Mouse (Mus musculus): Measurements from ENCODE around the gene Plekhm2.

Plekhm2 gene

GRCm38 (mm10) chr4:141672325-141672724 lies 7.6 kb upstream of the Plekhm2 start:
- ChIA-PET CTCF (interaction anchor here (0.5 to 3.6 kb wide), 12 partner anchors 9 to 261 kb away, joined by 3 to 18 read pairs (median 3); no protein-coding TSS in a partner anchor), POLR2A (interaction anchor here (0.6 to 9.2 kb wide), 45 partner anchors 9 to 385 kb away, joined by 3 to 102 read pairs (median 4); partner anchors contain the start of genes Ddi2 (in 2 of the 4), Rsc1a1 (in 2 of the 4), Tmem82 (in 2 of the 4) and Casp9 (in 1 of the 4))

DNA sequence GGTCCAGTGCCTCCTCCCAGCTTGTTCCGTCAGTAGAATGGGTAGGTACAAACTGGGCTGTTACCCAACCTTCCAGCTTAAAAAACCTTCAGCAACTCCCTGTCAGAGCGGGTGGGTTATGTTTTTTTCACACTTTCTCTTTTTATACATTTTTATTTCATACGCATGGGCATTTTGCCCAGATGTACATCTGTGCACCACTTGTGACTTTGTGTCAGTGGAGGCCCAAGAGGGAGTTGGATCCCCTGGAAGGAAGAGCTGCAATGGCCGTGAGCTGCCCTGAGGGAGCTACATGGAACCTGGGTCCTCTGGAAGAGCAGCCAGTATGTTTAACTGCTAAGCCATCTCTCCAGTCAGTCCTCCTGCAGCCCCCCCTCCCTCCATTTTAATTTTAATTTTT lies 6.7 kb upstream of the Plekhm2 start:
- ChIA-PET POLR2A (interaction anchor here in 3 of 4 experiments (0.7 to 9.2 kb wide), 25 partner anchors 8 to 246 kb away, joined by 3 to 102 read pairs (median 4); partner anchors contain the start of genes Casp9 (in 1 of the 3), Rsc1a1 (in 1 of the 3), Slc25a34 (in 1 of the 3) and Tmem82 (in 1 of the 3)), CTCF (interaction anchor here (0.6 to 3.6 kb wide), 5 partner anchors 10 to 1208 kb away, joined by 3 to 18 read pairs (median 5); no protein-coding TSS in a partner anchor)

DNA sequence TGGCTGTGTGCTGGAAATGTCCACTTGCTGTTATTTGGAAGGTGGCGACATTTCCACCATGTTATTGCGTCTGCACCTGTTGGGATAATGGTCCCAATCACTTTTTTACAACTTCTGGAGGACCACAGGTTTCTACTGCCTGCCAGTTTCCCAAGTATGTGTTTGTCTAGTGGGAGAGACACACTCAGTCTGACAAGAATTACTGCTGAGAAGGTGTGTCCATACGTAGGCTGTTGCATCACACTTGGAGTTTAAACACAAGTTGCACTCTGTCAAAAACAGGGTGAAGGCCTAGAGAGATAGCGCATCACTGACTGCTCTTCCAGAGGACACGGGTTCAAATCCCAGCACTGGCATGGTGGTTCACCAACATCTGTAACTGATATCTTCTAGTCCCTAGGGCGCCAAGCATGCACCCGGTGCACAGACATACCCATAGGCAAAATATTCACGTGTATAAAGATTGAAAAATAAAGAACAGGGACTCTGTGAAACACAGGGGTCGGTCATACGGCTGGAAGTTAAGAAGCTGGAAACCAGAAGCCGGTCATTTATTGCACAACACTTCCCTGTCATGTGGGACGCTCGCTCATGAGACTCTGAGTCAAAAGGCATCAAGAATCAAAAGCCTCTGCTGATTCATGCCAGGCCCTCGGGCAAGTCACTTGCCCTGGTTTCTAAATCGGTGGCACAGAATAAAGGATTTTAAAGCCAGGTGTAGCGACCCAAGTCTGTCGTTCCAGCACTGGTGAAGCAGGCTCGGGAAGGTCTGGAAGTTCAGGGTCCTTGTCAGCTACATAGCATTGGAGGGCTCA lies 5.4 kb upstream of the Plekhm2 start:
- ChIA-PET POLR2A (interaction anchor here (0.5 to 9.2 kb wide), 16 partner anchors 7 to 105 kb away, joined by 3 to 102 read pairs (median 5); partner anchors contain the start of gene Rsc1a1 (in 1 of the 4)), CTCF (interaction anchor here in 2 of 4 experiments (0.6 to 0.8 kb wide), 2 partner anchors 11 to 12 kb away, joined by 3 to 16 read pairs; no protein-coding TSS in a partner anchor)

DNA sequence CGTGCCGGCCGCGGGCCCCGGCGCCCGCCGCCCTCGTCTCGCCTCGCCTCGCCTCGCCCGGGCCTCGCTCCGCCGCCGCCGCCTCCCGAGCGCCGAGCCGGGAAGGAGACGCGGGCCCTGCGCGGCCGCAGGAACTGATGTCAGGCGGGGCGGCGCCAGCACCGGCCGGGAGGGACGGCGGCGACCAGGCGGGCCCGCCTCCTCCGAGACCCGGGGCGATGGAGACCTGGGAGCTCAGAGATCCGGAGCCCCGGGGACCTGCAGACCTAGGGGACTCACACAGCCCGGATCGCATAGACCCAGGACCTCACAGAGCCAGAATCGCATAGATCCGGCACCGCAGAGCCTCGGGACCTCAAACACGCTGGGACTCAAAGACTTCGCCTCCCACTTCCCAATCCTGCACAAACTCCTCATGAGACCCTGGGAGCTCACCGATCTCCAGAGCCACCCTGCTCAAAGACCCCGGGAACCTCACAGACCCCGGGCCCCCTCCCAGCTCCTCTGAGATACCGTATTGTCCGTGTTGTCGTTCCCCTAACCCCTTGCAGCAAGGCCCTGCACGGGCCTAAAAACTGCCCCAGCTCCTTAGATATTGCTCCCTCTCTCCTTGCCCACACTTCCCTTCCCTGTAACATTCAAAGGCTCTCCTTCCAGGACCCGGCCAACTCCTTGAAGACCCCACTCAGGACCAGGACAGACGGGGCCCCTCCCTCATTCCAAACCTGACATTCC lies 521 bp downstream of the Plekhm2 start:
- POLR2A ChIA-PET, result interaction anchor here (0.5 to 2.9 kb wide), 34 partner anchors 8 to 406 kb away, joined by 3 to 31 read pairs (median 4); partner anchors contain the start of gene Dnajc16 (in 1 of the 4)
- CTCF ChIA-PET, result interaction anchor here in 3 of 4 experiments (0.8 to 1.5 kb wide), 4 partner anchors 8 to 45 kb away, joined by 3 to 7 read pairs (median 4); partner anchors contain the start of genes Slc25a34 (in 1 of the 3) and Tmem82 (in 1 of the 3)

DNA sequence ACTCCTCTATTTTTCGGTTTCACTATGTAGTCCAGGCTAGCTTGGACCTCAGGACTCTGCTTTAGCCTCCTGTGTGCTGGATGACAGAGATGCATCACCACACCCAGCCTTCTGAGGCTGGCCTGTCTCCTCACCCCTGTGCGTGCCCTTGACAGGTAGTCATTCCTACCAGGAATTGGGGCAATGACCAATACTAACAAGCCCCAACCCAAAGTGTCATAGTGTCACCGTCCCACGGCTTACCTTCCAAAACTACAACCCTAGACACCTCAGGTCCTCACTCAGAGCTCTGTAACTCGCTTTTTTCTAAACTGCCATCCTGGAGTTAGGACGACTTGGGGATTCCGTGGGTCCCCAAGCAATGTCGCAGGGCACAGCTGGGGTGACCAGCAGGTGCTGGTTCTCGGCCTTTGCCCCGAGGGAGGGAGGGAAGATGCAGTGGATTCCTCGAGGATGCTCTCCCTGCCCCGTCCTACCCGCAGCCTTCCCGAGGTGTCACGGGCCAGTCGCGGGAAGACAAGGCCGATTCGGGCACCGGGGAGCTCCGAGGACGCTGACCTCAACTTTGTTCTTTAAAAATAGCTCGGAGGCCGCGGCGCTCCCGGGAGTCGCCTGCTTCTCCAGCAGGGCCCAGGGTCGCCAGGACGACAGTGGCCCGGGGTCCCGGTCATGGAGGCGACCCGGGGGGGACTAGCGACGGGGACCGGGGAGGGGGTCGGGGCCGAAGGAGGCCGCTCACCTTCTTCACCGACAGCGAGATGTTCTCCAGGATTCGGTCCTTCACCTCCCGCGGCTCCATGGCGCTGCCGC lies 1.4 kb downstream of the Plekhm2 start:
- ChIA-PET POLR2A (interaction anchor here in 3 of 4 experiments (0.8 to 2.9 kb wide), 24 partner anchors 9 to 407 kb away, joined by 3 to 31 read pairs (median 6); partner anchors contain the start of genes Dnajc16 (in 1 of the 3) and Rsc1a1 (in 1 of the 3)), CTCF (interaction anchor here in 3 of 4 experiments (0.8 to 1.6 kb wide), 6 partner anchors 9 to 45 kb away, joined by 3 to 7 read pairs (median 4); partner anchors contain the start of genes Slc25a34 (in 2 of the 3) and Tmem82 (in 1 of the 3))

- POLR2A ChIA-PET, result interaction anchor here in 2 of 4 experiments (1.9 to 4.2 kb wide), 3 partner anchors 8 to 10 kb away, joined by 6 to 35 read pairs (median 7); no protein-coding TSS in a partner anchor
- CTCF ChIA-PET, result interaction anchor here in 3 of 4 experiments (0.6 kb wide), 3 partner anchors 132 to 316 kb away, joined by 3 to 7 read pairs (median 3); partner anchors contain the start of gene Casp9 (in 1 of the 3)
These were observed 3.8 kb downstream of the Plekhm2 start for GRCm38 (mm10) chr4:141660884-141661283.

DNA sequence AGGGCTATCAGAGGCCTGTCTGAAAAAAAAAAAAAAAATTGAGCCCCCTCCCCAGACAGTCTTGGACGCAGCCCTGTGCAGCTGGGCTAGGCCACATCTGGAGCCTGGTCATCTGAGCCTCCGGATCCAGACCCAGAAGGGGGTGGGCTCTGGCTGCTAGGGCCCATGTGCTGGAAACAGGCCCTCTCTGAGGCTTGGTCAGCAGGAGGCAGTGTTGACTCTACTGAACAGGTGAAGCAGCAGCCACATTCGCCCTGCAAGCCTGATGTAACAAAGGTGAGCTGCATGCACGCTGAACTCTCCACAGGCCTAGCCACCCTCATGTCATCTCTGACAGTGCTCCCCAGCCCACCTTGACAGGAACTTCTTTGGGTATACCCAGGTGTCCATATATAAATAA lies 5.0 kb downstream of the Plekhm2 start:
- ChIA-PET POLR2A (interaction anchor here in 2 of 4 experiments (0.6 to 4.2 kb wide), 12 partner anchors 8 to 236 kb away, joined by 3 to 35 read pairs (median 4); partner anchors contain the start of gene Casp9 (in 1 of the 2)), CTCF (interaction anchor here (0.6 to 2.3 kb wide), 20 partner anchors 9 to 632 kb away, joined by 3 to 18 read pairs (median 4); no protein-coding TSS in a partner anchor)

- POLR2A ChIA-PET, result interaction anchor here in 2 of 4 experiments (0.7 to 4.2 kb wide), 6 partner anchors 10 to 135 kb away, joined by 3 to 35 read pairs (median 4); partner anchors contain the start of gene Casp9 (in 1 of the 2)
- CTCF ChIA-PET, result interaction anchor here (0.6 to 2.3 kb wide), 17 partner anchors 10 to 631 kb away, joined by 3 to 18 read pairs (median 4); partner anchors contain the start of gene Tmem82 (in 1 of the 4)
These were observed 5.7 kb downstream of the Plekhm2 start for GRCm38 (mm10) chr4:141658846-141659484.

- ChIA-PET POLR2A (interaction anchor here in 2 of 4 experiments (0.9 to 1.5 kb wide), 2 partner anchors 15 to 16 kb away, joined by 3 read pairs; no protein-coding TSS in a partner anchor), CTCF (no interaction called here)
These were observed 7.8 kb downstream of the Plekhm2 start for GRCm38 (mm10) chr4:141656932-141657331.

- POLR2A ChIA-PET, result interaction anchor here in 2 of 4 experiments (0.7 to 0.9 kb wide), 5 partner anchors 11 to 411 kb away, joined by 3 to 4 read pairs (median 3); no protein-coding TSS in a partner anchor
- CTCF ChIA-PET, result interaction anchor here in 1 of 4 experiments (0.6 kb wide), 1 partner anchor 402 kb away, joined by 5 read pairs; no protein-coding TSS in a partner anchor
These were observed 8.6 kb downstream of the Plekhm2 start for GRCm38 (mm10) chr4:141655908-141656608.

DNA sequence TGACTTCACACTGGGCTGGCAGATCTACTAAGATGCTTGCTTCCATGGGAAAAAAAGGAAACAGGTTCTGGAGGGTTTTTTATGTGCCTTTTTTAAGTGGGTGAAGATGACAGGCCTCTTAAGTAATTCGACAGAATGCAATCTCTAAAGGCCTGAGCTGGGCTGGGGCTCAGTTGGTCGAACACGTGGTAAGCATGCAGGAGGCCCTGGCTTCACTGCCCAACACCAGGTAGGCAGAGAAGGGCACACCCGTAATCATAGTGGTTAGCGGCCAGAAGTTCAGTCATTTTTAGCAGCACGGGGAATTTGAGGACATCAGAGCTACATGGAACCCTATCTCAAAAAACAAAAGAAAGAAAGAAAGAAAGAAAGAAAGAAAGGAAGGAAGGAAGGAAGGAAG lies 10.2 kb downstream of the Plekhm2 start:
- CTCF ChIA-PET, result interaction anchor here in 1 of 4 experiments (0.7 kb wide), 1 partner anchor 227 kb away, joined by 8 read pairs; no protein-coding TSS in a partner anchor
- POLR2A ChIA-PET, result interaction anchor here (0.7 to 2.0 kb wide), 10 partner anchors 9 to 262 kb away, joined by 3 to 11 read pairs (median 4); no protein-coding TSS in a partner anchor

DNA sequence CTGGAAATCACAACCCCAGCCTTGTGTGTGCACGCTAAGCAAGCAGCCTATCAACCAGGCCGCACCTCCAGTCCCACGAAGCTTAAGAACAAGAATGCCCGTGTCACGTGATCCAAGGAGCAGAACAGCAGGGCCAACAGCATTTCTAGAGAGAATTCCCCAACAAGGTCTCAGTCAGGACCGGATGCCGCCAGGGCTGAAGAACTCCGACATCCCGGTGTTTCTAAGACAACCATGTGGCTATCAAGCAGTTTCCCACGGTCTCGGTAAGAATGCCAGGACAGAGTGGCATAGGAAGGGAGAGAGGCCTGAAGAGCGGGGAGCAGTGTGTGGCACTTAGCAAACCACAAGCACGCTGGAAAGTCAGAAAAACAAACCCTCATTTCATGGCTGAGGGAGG lies 10.9 kb downstream of the Plekhm2 start:
- CTCF ChIA-PET, result interaction anchor here in 1 of 4 experiments (0.6 kb wide), 1 partner anchor 774 kb away, joined by 3 read pairs; no protein-coding TSS in a partner anchor

DNA sequence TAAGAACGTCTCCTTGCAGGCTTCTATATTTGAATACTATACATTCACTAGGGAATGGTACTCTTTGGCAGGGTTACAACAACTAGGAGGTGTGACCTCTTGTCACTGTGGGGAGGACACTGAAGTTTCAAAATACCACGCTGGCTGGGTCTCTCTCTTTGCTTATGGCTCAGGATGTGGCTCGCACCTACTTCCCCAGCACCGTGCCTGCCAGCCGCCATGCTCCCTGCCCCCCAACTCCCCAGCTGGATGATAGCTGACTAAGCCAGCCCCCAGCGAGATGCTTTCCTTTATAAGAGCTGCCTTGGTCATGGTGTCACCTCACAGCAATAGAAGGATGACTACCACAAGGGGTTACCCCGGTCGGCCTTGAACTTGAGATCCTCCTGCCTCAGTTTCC lies 11.7 kb downstream of the Plekhm2 start:
- ChIA-PET POLR2A (interaction anchor here in 3 of 4 experiments (0.6 to 2.0 kb wide), 11 partner anchors 11 to 215 kb away, joined by 3 to 11 read pairs (median 4); partner anchors contain the start of gene Tmem82 (in 1 of the 3)), CTCF (no interaction called here)

More for the DNA sequence above, 10.9 kb downstream of the Plekhm2 start:
- POLR2A ChIA-PET, result interaction anchor here in 3 of 4 experiments (0.6 to 2.0 kb wide), 14 partner anchors 10 to 214 kb away, joined by 3 to 11 read pairs (median 3); no protein-coding TSS in a partner anchor

- CTCF ChIA-PET, result interaction anchor here in 1 of 4 experiments (0.8 to 0.9 kb wide), 2 partner anchors 159 to 221 kb away, joined by 3 read pairs; no protein-coding TSS in a partner anchor
- POLR2A ChIA-PET, result interaction anchor here in 2 of 4 experiments (0.5 to 2.4 kb wide), 19 partner anchors 9 to 413 kb away, joined by 3 to 11 read pairs (median 3); partner anchors contain the start of genes Ddi2 (in 1 of the 2), Plekhm2 (in 1 of the 2) and Tmem82 (in 1 of the 2)
These were observed 12.8 kb downstream of the Plekhm2 start for GRCm38 (mm10) chr4:141651944-141652343.

GRCm38 (mm10) chr4:141651286-141651685 lies 13.4 kb downstream of the Plekhm2 start:
- CTCF ChIA-PET, result interaction anchor here in 1 of 4 experiments (1.0 kb wide), 2 partner anchors 24 to 33 kb away, joined by 3 read pairs; partner anchors contain the start of gene Tmem82
- POLR2A ChIA-PET, result interaction anchor here in 3 of 4 experiments (0.6 to 2.4 kb wide), 12 partner anchors 9 to 71 kb away, joined by 3 to 11 read pairs (median 6); partner anchors contain the start of gene Ddi2 (in 1 of the 3)

Measured in embryonic stem cell, embryonic (primary cell).